Mouse (Mus musculus) liver, adult (tissue): ENCODE data around the gene Nadk.

Source experiments
- GATA4 ChIP-seq: IDR thresholded peaks from 2 replicates; pipeline ENCODE4 v1.6.1; 2014; ENCODE audit warnings: mild to moderate bottlenecking, low read length; ENCODE audit not compliant: insufficient replicate concordance

Nadk gene

DNA sequence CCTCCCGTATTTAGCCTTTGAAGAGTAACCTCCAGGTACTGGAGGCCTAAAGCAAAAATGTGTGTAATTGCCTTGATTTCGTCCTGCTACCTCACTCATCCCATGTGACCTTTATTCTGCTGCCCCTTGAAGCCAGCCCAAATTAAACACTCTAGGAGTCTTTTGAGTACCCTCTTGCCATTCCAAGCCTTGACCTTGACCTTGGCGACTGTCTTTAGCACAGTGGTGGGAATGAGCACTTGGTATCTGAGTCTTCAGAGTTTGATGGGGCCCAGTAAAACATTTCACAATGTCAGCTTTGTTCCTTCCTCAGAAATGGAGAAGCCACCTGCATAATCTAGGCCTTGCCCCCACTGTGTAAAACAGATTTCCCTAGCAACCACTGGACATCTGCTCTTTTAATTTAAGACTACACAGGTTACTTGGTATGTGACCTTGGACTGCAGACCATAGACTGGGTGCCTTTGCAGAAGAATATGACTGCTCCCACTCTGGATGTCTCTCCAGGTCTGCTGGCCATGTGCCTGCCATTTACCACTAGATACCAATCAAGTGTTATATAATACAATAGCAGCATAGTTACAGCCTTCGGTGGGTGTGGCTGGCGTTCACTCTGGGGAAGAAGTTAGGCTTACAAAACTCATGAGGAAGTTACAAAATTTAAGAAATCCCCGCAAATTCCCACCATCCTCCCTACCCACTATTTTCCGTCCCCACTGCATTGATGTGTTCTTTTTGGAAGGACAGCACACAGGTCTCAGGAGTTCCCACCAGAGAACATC lies at the start of gene Nadk:
Gene Nadk, plus strand, starts transcription at position 718 of the 782 bp plus-strand sequence.
- TF ChIP-seq GATA4 = no peak

DNA sequence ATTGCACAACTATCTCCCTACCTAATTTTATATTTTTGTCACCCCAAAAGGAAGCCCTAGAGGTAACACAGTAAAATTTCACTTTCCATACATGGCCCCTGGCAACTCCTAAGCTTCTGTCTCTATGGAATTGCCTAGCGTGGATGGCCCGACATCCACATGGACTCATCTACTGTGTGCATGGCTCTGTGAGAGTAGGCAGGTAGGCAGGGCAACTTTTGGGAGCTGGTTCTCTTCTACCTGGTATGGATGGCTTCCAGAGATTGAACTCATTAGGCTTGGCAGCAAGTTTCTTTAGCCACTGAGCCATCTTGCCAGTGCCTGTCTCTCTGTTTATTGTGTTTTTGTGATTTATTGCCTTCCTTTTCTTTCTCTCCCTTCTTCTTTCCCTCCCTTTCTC lies 47.4 kb upstream of the Nadk start:
- no peak for TF ChIP-seq GATA4

GRCm38 (mm10) chr4:155517948-155518517 lies 44.1 kb upstream of the Nadk start:
- TF ChIP-seq GATA4 = no peak

GRCm38 (mm10) chr4:155522327-155522726 lies 39.9 kb upstream of the Nadk start:
- no peak for TF ChIP-seq GATA4

DNA sequence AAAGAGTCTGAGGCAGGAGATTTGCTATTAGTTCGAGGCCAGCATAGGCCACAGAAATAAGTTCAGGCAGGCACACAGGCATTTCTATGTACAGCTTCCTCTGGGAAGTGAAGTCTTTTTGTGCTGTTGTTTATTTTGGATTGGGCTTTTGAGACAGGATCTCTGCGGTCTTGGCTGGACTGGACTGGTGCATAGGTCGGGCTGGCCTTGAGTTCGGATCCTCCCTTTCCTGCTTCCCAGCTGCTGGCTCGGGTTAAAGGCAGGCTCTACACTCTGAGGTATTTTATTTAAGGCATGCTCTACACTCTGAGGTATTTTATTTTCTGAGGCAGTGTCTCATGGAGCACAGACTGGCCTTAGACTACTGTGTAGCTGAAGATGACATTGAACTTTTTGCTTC lies 36.4 kb upstream of the Nadk start:
- no peak for TF ChIP-seq GATA4

GRCm38 (mm10) chr4:155529294-155529693 lies 32.9 kb upstream of the Nadk start:
- TF ChIP-seq GATA4 = no peak

GRCm38 (mm10) chr4:155549993-155550392 lies 12.2 kb upstream of the Nadk start:
- TF ChIP-seq GATA4 = no peak

DNA sequence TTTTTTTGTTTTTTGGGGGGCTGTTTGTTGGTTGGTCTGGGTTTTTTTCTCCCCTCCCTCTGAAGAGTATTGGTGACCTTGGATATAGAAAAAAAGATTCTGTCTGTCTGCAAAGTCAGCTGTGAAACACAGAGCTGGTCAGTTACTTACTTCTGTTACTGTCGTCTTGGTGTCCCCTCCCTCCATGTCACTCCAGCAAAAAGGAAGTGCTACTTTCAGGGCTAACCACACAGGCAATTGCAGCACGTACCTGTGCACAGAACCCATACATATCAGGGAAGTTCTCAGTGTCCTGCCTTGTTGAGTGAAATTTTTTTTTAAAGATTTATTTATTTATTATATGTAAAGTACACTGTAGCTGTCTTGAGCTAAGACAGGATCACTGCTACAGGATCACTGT lies 11.7 kb upstream of the Nadk start:
- TF ChIP-seq GATA4 = no peak

DNA sequence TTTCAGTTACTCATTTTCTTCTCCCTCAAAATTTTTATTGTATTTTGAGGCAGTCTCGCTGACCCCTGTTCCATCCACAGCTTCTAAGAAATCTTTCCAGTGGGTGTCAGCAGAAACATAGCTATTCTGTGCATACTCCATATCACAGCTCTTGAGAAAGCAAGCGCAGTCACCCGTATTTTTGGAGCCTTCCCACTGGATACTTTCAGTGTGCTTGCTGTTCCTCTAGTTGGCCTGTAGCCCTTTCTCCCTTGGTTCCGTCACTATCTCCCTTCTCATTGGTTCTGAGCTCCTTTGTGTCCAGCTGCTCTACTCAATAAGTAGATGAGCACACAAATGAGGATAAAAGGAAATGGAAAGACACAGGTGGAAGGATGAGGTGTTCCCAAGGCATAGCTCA lies 11.1 kb upstream of the Nadk start:
- TF ChIP-seq GATA4 = no peak

DNA sequence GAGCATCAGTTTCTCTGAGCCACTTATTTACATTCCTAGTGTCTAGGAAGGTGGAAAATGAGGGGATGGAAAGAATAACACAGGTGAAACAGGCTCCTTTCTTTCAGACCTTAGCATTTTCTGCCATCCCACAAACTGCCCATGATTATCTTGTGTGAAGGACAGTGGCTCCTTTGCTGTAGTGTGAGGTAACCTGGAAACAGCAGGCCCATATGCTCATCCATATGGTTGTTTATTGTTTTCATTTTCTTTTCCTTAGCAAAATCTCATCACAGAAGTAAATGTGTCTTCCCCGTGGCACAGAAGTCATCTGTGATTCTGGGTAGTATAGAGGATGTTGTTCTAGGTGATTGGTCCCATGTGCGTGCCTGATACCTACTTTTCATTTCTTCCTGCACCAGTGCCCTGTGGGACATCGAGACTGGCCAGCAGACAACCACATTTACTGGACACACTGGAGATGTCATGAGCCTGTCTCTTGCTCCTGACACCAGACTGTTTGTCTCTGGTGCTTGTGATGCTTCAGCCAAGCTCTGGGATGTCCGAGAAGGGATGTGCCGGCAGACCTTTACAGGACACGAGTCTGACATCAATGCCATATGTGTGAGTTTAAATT lies 9.2 kb upstream of the Nadk start:
- no peak for TF ChIP-seq GATA4

- TF ChIP-seq GATA4 = no peak
These were observed 7.3 kb upstream of the Nadk start for GRCm38 (mm10) chr4:155554880-155555279.

- no peak for TF ChIP-seq GATA4
These were observed 6.7 kb upstream of the Nadk start for GRCm38 (mm10) chr4:155555464-155555863.

GRCm38 (mm10) chr4:155559454-155559853 lies 2.7 kb upstream of the Nadk start:
- no peak; the same call in 1 of the 2 replicates for TF ChIP-seq GATA4

GRCm38 (mm10) chr4:155560932-155561331 lies 1.2 kb upstream of the Nadk start:
- no peak; the same call in 1 of the 2 replicates for TF ChIP-seq GATA4

- no peak for TF ChIP-seq GATA4
These were observed 684 bp downstream of the Nadk start for GRCm38 (mm10) chr4:155562725-155563399.
